Mouse (Mus musculus): Measurements from ENCODE around the gene Phykpl.

GRCm38 (mm10) chr11:51545811-51546210, 38.7 kb upstream of the Phykpl start:
- TF ChIP-seq EP300 (IDR thresholded peaks at IDR 0.05; ENCODE audit: low read depth): no peak
- no peak for TF ChIP-seq CTCF (IDR thresholded peaks at IDR 0.05; ENCODE audit: low read depth)
